Comparison of ENCODE assay signal across 8 mouse cellular contexts in the genomic region with DNA sequence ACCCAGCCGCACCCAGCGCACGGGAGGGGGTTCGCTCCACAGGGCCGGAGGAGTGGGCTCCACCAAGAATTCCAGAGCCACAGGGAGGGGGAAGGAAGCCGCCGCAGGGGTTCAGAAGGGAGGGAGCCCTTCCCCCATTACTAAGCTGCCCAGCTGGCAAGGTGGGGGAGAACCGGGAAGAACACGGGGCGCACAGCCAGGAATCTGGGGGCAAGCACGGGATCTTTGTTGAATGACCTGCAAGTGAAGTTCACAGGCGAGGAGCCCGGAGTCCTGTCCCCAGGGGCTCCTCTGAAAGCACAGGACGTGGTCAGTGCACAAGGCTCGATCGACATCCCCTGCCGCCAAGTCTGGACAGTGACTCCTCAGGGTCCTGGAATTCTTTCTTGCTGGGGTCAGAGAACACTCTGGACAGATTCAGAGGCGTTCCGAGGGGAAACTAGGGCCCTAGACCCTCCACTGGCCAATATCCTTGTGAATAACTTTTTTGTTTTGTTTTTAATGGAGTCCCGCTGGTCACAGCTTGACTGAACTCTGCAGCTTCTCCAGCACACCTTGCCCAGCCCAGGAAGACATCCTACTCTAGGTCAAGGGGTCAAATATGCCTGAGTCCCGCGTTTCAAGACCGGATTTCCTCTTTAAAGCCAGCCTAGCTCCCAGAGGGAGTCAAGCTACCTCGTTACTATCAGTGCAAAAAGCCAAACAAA. TPM values are rescaled to one million over a fixed set of nuclear protein-coding genes. Genes with fewer than 3 reads are reported as not detected.
DNase-seq lines count a peak whose midpoint lies in the region; ATAC-seq and TF ChIP-seq lines count a peak whose summit lies in the region.

No protein-coding gene starts in this region.

- no peaks in the 10 kb centered on the region for H3K27me3 ChIP-seq in E14TG2a.4 (ENCODE audit: insufficient read depth, low read length)
- peaks cover 5% of the 10 kb centered on the region; the same call in 1 of the 2 replicates for H3K27me3 ChIP-seq in intestine, embryonic 15.5 days (replicated peaks)
- peaks cover 25% of the 10 kb centered on the region for H3K27me3 ChIP-seq in liver, embryonic 15.5 days

- peak overlapping the region; percentile 72 for H3K4me3 ChIP-seq in E14TG2a.4 (replicated peaks; ENCODE audit: low read length)
- H3K4me3 ChIP-seq in intestine, embryonic 15.5 days (replicated peaks), result peak overlapping the region; percentile 21; the same call in 1 of the 2 replicates
- H3K4me3 ChIP-seq in liver, embryonic 15.5 days (replicated peaks), result no peak overlapping the region

- no peak for ATAC-seq in intestine, embryonic 15.5 days
- ATAC-seq in liver, embryonic 15.5 days (ENCODE audit: insufficient read depth), result no peak
- no peak for ATAC-seq in granulocyte monocyte progenitor cell, adult 5-6 weeks (replicated peaks; ENCODE audit: poor library complexity, severe bottlenecking)

- no peak for TF ChIP-seq CTCF in E14TG2a.4 (conservative IDR thresholded peaks at IDR 0.05; ENCODE audit: low read length)
- TF ChIP-seq CTCF in brain, embryonic 14.5 days (IDR thresholded peaks at IDR 0.05; ENCODE audit: borderline replicate concordance, extremely low read depth, insufficient read depth, insufficient read length), result no peak

- H3K36me3 ChIP-seq in E14TG2a.4 (ENCODE audit: insufficient read depth, low read length), result no peaks in the 10 kb centered on the region
- no peaks in the 10 kb centered on the region for H3K36me3 ChIP-seq in intestine, embryonic 15.5 days
- no peaks in the 10 kb centered on the region for H3K36me3 ChIP-seq in liver, embryonic 15.5 days (replicated peaks)

- H3K4me1 ChIP-seq in E14TG2a.4 (replicated peaks; ENCODE audit: low read depth, low read length), result peaks cover 68% of the 10 kb centered on the region
- peaks cover 16% of the 10 kb centered on the region for H3K4me1 ChIP-seq in intestine, embryonic 15.5 days (replicated peaks)
- no peaks in the 10 kb centered on the region for H3K4me1 ChIP-seq in liver, embryonic 15.5 days (replicated peaks)

- WGBS in intestine, embryonic 15.5 days, result 5% methylated on average over 24 of the region's 24 CpGs
- 5% methylated on average over 24 of the region's 24 CpGs for WGBS in liver, embryonic 15.5 days (ENCODE audit: insufficient replicate concordance)

- peak overlapping the region; percentile 63 for H3K4me2 ChIP-seq in intestine, embryonic 15.5 days (replicated peaks)
- H3K4me2 ChIP-seq in liver, embryonic 15.5 days, result 0 out of 2 replicates have a peak overlapping the region, but pooled peaks have one; percentile 10

- H3K9ac ChIP-seq in intestine, embryonic 15.5 days, result 0 out of 2 replicates have a peak overlapping the region, but pooled peaks have one; percentile 23
- H3K9ac ChIP-seq in liver, embryonic 15.5 days, result no peak overlapping the region

- DNase-seq in brain, embryonic 14.5 days (ENCODE audit: low read depth), result peak; percentile 61
- DNase-seq in heart, adult 11 months, result peak; percentile 97
- peak; percentile 42 for DNase-seq in retina, embryonic 14.5 days (ENCODE audit: low spot score)
- DNase-seq in frontal cortex, postnatal 10 days (ENCODE audit: low spot score in 2 of 2), result no peak

- H3K9me3 ChIP-seq in E14TG2a.4 (ENCODE audit: low read length), result peaks cover 5% of the 10 kb centered on the region; the same call in 1 of the 2 replicates
- no peaks in the 10 kb centered on the region for H3K9me3 ChIP-seq in intestine, embryonic 15.5 days
- H3K9me3 ChIP-seq in liver, embryonic 15.5 days (replicated peaks), result no peaks in the 10 kb centered on the region

- no peak for TF ChIP-seq POLR2A in brain, embryonic 14.5 days (IDR thresholded peaks at IDR 0.05; ENCODE audit: borderline replicate concordance, extremely low read depth, insufficient read depth, insufficient read length, poor library complexity, severe bottlenecking)

- no peak overlapping the region for H3K27ac ChIP-seq in intestine, embryonic 15.5 days
- H3K27ac ChIP-seq in liver, embryonic 15.5 days (replicated peaks), result no peak overlapping the region

RNA-seq across cellular contexts. Expression of a gene that starts 15.5 kb away (rescaled TPM):
- polyA plus RNA-seq in brain, embryonic 14.5 days (2012; rRNA removed), result 58.6 and 113 TPM in 2 replicates
- polyA plus RNA-seq in intestine, embryonic 15.5 days (2015; fragmentation: Nextera tagmentation; extraction: Ambion mirVana), result 5.0 and 5.5 TPM in 2 replicates
- polyA plus RNA-seq in liver, embryonic 15.5 days (2015; fragmentation: Nextera tagmentation; extraction: Ambion mirVana), result 0.30 and 0.39 TPM in 2 replicates
- not detected in 2 replicates for total RNA-seq in granulocyte monocyte progenitor cell, adult 5-6 weeks (2014; fragmentation: Nextera tagmentation)
- total RNA-seq in granulocyte monocyte progenitor cell, adult 5-6 weeks (2017), result not detected in 2 replicates

Comparison
In these comparisons a context has a peak if more than half of its experiments do, and no peak if none do; other contexts are left out.
1. DNase-seq: peak in brain, embryonic 14.5 days (single experiment), heart, adult 11 months (single experiment) and retina, embryonic 14.5 days (single experiment); none in frontal cortex, postnatal 10 days (0 of 2).